Mouse (Mus musculus) MEL (cell line): Measurements from ENCODE around the gene Chl1. TPM values are rescaled to one million over a fixed set of nuclear protein-coding genes. Genes with fewer than 3 reads are reported as not detected.

ENCODE experiments used
- DNase-seq: peaks from one replicate; pipeline ENCODE4 v3.0.0; 2011; ENCODE audit warnings: low read depth, low spot score
- H3K27ac ChIP-seq: 2 replicates; pipeline ENCODE4 v1.5.1; 2012; ENCODE audit warnings: low read depth, mild to moderate bottlenecking, control low read depth, low read length, moderate library complexity; ENCODE audit not compliant: control insufficient read depth
- H3K27me3 ChIP-seq, 2 experiments: fragments of 150-350 bp in 1 of 2; sonication (generic) in 1 of 2; 2 replicates each; pipeline ENCODE4 v1.6.1; 2012; ENCODE audit warnings: low read length in 2 of 2, mild to moderate bottlenecking in 2 of 2, improper control_type of control experiment in 1 of 2, moderate library complexity in 1 of 2; ENCODE audit not compliant: insufficient read depth in 2 of 2, control insufficient read depth in 1 of 2
- H3K36me3 ChIP-seq, 2 experiments: 2 replicates each; pipeline ENCODE4 v1.6.1; 2012 to 2014; ENCODE audit warnings: low read length in 2 of 2, improper control_type of control experiment in 1 of 2, inconsistent platforms in 1 of 2, mild to moderate bottlenecking in 1 of 2; ENCODE audit not compliant: insufficient read depth in 2 of 2, control insufficient read depth in 1 of 2
- H3K4me1 ChIP-seq, 2 experiments: fragments of 150-350 bp in 1 of 2; sonication (generic) in 1 of 2; 2 replicates each; pipeline ENCODE4 v1.6.1; 2012; ENCODE audit warnings: low read length in 2 of 2, improper control_type of control experiment in 1 of 2, mild to moderate bottlenecking in 1 of 2; ENCODE audit not compliant: insufficient read depth in 2 of 2, control insufficient read depth in 1 of 2
- H3K4me3 ChIP-seq, 2 experiments: fragments of 150-350 bp in 1 of 2; sonication (generic) in 1 of 2; 2 replicates each; pipeline ENCODE4 v1.5.1; 2012; ENCODE audit warnings: low read depth in 2 of 2, low read length in 2 of 2, mild to moderate bottlenecking in 2 of 2, moderate library complexity in 2 of 2, control low read depth in 1 of 2, improper control_type of control experiment in 1 of 2; ENCODE audit not compliant: control insufficient read depth in 1 of 2, insufficient read depth in 1 of 2
- H3K79me2 ChIP-seq: 2 replicates; pipeline ENCODE4 v1.6.1; 2012; ENCODE audit warnings: mild to moderate bottlenecking, low read length, moderate library complexity; ENCODE audit not compliant: control insufficient read depth, poor library complexity, insufficient read depth
- H3K9ac ChIP-seq: 2 replicates; pipeline ENCODE4 v1.6.1; 2012; ENCODE audit warnings: low read depth, mild to moderate bottlenecking, control low read depth, low read length, moderate library complexity; ENCODE audit not compliant: control insufficient read depth, poor library complexity, severe bottlenecking
- H3K9me3 ChIP-seq: fragments of 150-350 bp; sonication (generic); replicated peaks from 2 replicates; pipeline ENCODE4 v1.6.1; 2012; ENCODE audit warnings: mild to moderate bottlenecking, low read length, improper control_type of control experiment, moderate library complexity; ENCODE audit not compliant: insufficient read depth
- BHLHE40 ChIP-seq: IDR thresholded peaks from 2 replicates; pipeline ENCODE4 v1.6.1; 2012; ENCODE audit warnings: low read depth, mild to moderate bottlenecking, inconsistent platforms, low read length, improper control_type of control experiment, borderline replicate concordance
- CHD2 ChIP-seq: IDR thresholded peaks from 2 replicates; pipeline ENCODE4 v1.6.1; 2011; ENCODE audit warnings: low read length, improper control_type of control experiment
- CTCF ChIP-seq, 3 experiments: IDR thresholded peaks in 2 of 3; conservative IDR thresholded peaks in 1 of 3; 2 replicates each; pipeline ENCODE4 v1.5.1; 2011 to 2012; ENCODE audit warnings: low read length in 3 of 3, low read depth in 2 of 3, mild to moderate bottlenecking in 2 of 3, improper control_type of control experiment in 1 of 3, inconsistent platforms in 1 of 3, mixed read lengths in 1 of 3, moderate library complexity in 1 of 3; ENCODE audit not compliant: control insufficient read depth in 1 of 3, insufficient read depth in 1 of 3, poor library complexity in 1 of 3, severe bottlenecking in 1 of 3
- GABPA ChIP-seq: IDR thresholded peaks from 2 replicates; pipeline ENCODE4 v1.6.1; 2012; ENCODE audit warnings: low read depth, mild to moderate bottlenecking, inconsistent platforms, low read length, improper control_type of control experiment, moderate library complexity
- MAX ChIP-seq: IDR thresholded peaks from 2 replicates; pipeline ENCODE4 v1.6.1; 2011; ENCODE audit warnings: low read length, improper control_type of control experiment
- MAZ ChIP-seq: IDR thresholded peaks from 2 replicates; pipeline ENCODE4 v1.6.1; 2012; ENCODE audit warnings: low read depth, mild to moderate bottlenecking, inconsistent platforms, low read length, improper control_type of control experiment
- MXI1 ChIP-seq: IDR thresholded peaks from 2 replicates; pipeline ENCODE4 v1.6.1; 2011; ENCODE audit warnings: mild to moderate bottlenecking, low read depth, low read length, improper control_type of control experiment
- MYB ChIP-seq: IDR thresholded peaks from 2 replicates; pipeline ENCODE4 v1.6.1; 2011; ENCODE audit warnings: mild to moderate bottlenecking, low read depth, low read length, improper control_type of control experiment
- POLR2A ChIP-seq, 2 experiments: IDR thresholded peaks; 2 replicates each; pipeline ENCODE4 v1.6.1; 2011 to 2012; ENCODE audit warnings: low read length in 2 of 2, mild to moderate bottlenecking in 2 of 2, control low read depth in 1 of 2, improper control_type of control experiment in 1 of 2, low read depth in 1 of 2, moderate library complexity in 1 of 2; ENCODE audit not compliant: control insufficient read depth in 1 of 2, insufficient read depth in 1 of 2, poor library complexity in 1 of 2
- POLR2AphosphoS5 ChIP-seq: IDR thresholded peaks from 2 replicates; pipeline ENCODE4 v1.6.1; 2012; ENCODE audit warnings: low read depth, borderline replicate concordance, mild to moderate bottlenecking, inconsistent platforms, low read length, moderate library complexity, mixed read lengths
- RAD21 ChIP-seq: IDR thresholded peaks from 2 replicates; pipeline ENCODE4 v1.6.1; 2011; ENCODE audit warnings: mild to moderate bottlenecking, low read depth, low read length, improper control_type of control experiment
- RCOR1 ChIP-seq: IDR thresholded peaks from 2 replicates; pipeline ENCODE4 v1.6.1; 2012; ENCODE audit warnings: low read depth, mild to moderate bottlenecking, inconsistent platforms, low read length, improper control_type of control experiment
- SMC3 ChIP-seq: IDR thresholded peaks from 2 replicates; pipeline ENCODE4 v1.6.1; 2011; ENCODE audit warnings: low read depth, low read length, improper control_type of control experiment
- TAL1 ChIP-seq: IDR thresholded peaks from 2 replicates; pipeline ENCODE4 v1.6.1; 2012; ENCODE audit warnings: mild to moderate bottlenecking, inconsistent platforms, low read length, moderate library complexity, mixed read lengths
- TBP ChIP-seq: IDR thresholded peaks from 2 replicates; pipeline ENCODE4 v1.8.0; 2011; ENCODE audit warnings: low read depth, low read length, improper control_type of control experiment
- UBTF ChIP-seq: IDR thresholded peaks from 2 replicates; pipeline ENCODE4 v1.6.1; 2012; ENCODE audit warnings: low read depth, mild to moderate bottlenecking, inconsistent platforms, low read length, improper control_type of control experiment, moderate library complexity, borderline replicate concordance; ENCODE audit not compliant: insufficient read depth
- ZC3H11A ChIP-seq: IDR thresholded peaks from 2 replicates; pipeline ENCODE4 v1.6.1; 2012; ENCODE audit warnings: low read depth, mild to moderate bottlenecking, inconsistent platforms, low read length, improper control_type of control experiment
- ZKSCAN1 ChIP-seq: IDR thresholded peaks from 2 replicates; pipeline ENCODE4 v1.6.1; 2012; ENCODE audit warnings: low read depth, mild to moderate bottlenecking, inconsistent platforms, low read length, improper control_type of control experiment, moderate library complexity
- ZMIZ1 ChIP-seq: IDR thresholded peaks from 2 replicates; pipeline ENCODE4 v1.6.1; 2012; ENCODE audit warnings: low read depth, mild to moderate bottlenecking, inconsistent platforms, low read length, improper control_type of control experiment, moderate library complexity
- ZNF384 ChIP-seq: IDR thresholded peaks from 2 replicates; pipeline ENCODE4 v1.6.1; 2012; ENCODE audit warnings: low read depth, mild to moderate bottlenecking, inconsistent platforms, low read length, improper control_type of control experiment
- polyA plus RNA-seq, 2 experiments: library from polyadenylated mRNA; stranded (reverse) in 1 of 2; unstranded in 1 of 2; fragments of >175 nt in 1 of 2; fragments of >200 nt in 1 of 2; gene quantifications; 2 replicates each; pipeline versions ENCODE4 v1.2.1 to v1.2.4; 2012; ENCODE audit warnings: low replicate concordance in 2 of 2, low read depth in 1 of 2; ENCODE audit not compliant: insufficient read length in 2 of 2, insufficient read depth in 1 of 2, missing spikeins in 1 of 2
- total RNA-seq: library from RNA; depleted of rRNA; stranded (reverse); fragments of 300-350 nt; gene quantifications from 2 replicates; pipeline ENCODE4 v1.2.3, GENCODE M21; 2012; rRNA removed

The Chl1 gene
- total RNA-seq: not detected in 2 replicates
- not detected for polyA plus RNA-seq

GRCm38 (mm10) chr6:103510392-103511289 is at the start of gene Chl1:
TSS of gene Chl1 (plus strand) at chr6:103510586.
- DNase-seq: no peak
- no peak within 1 kb of the TSS for H3K4me3 ChIP-seq
- H3K79me2 ChIP-seq: no peaks in the 10 kb centered on the region
- no peak within 1 kb of the TSS for H3K9ac ChIP-seq
- H3K36me3 ChIP-seq: no peaks in the 10 kb centered on the region
- TF ChIP-seq RCOR1 (no peak), ZMIZ1 (no peak), ZNF384 (no peak), GABPA (no peak), TAL1 (no peak), UBTF (no peak), ZKSCAN1 (no peak), SMC3 (no peak), CHD2 (no peak), POLR2A (IDR thresholded peaks at IDR 0.05; ENCODE audit: control insufficient read depth in 1 of 2, insufficient read depth in 1 of 2, low read depth in 1 of 2, low read length in 2 of 2, poor library complexity in 1 of 2) (no peak), POLR2AphosphoS5 (no peak), TBP (no peak), ZC3H11A (no peak), MYB (no peak), CTCF (IDR thresholded peaks at IDR 0.05 in 2 of 3, conservative IDR thresholded peaks at IDR 0.05 in 1 of 3; ENCODE audit: control insufficient read depth in 1 of 3, insufficient read depth in 1 of 3, low read depth in 2 of 3, low read length in 3 of 3, poor library complexity in 1 of 3, severe bottlenecking in 1 of 3) (no peak), BHLHE40 (no peak), MXI1 (no peak), RAD21 (no peak), MAZ (no peak), MAX (no peak)
- TF ChIP-seq, all 39 proteins: peak for 0
- Histone ChIP-seq H3K27me3 (no peaks in the 10 kb centered on the region), H3K27ac (no peak within 1 kb of the TSS), H3K9me3 (no peaks in the 10 kb centered on the region), H3K4me1 (no peaks in the 10 kb centered on the region)
